Mouse (Mus musculus): ENCODE results near the gene Lyz2. TPM values are rescaled to one million over a fixed set of nuclear protein-coding genes. Genes with fewer than 3 reads are reported as not detected.
"Not testable (repeated sequence)": the region's sequence is repeated elsewhere in the genome, so short reads cannot be mapped to it uniquely, and the experiment has no call there.

Gene Lyz2
- total RNA-seq (2022): 100 to 1,000 TPM; 174 to 471 (median 338) TPM

- no peak for DNase-seq
Measured at GRCm38 (mm10) chr10:117282049-117282448, at the start of gene Lyz2. TSS of gene Lyz2 (minus strand) at chr10:117282321.

DNA sequence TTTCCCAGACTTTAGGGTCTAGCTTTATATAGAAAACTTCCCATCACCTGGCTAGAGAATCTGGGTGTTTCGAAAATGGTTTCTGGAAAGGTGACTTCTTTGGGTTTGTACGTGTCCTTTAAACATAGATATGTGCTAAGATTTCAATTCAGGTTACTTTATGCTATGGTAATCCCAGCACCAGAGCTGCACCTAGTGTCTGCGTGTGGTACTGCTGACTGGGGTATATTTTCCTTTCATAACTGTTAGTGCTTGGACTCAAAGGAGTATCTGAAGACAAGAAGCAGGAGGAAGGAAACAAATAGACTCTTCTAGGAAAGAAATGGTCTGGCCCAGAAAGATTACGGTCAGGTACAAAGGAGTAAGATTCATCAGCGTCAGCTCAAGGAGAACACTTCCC is 48.4 kb upstream of the Lyz2 start:
- no peak for DNase-seq

- no peak for DNase-seq
Measured at GRCm38 (mm10) chr10:117323782-117324181, 41.7 kb upstream of the Lyz2 start.

- no peak for DNase-seq
Measured at GRCm38 (mm10) chr10:117322630-117323029, 40.5 kb upstream of the Lyz2 start.

- DNase-seq: no peak
Measured at GRCm38 (mm10) chr10:117320571-117320981, 38.5 kb upstream of the Lyz2 start.

- DNase-seq: no peak
Measured at GRCm38 (mm10) chr10:117316391-117316790, 34.3 kb upstream of the Lyz2 start.

DNA sequence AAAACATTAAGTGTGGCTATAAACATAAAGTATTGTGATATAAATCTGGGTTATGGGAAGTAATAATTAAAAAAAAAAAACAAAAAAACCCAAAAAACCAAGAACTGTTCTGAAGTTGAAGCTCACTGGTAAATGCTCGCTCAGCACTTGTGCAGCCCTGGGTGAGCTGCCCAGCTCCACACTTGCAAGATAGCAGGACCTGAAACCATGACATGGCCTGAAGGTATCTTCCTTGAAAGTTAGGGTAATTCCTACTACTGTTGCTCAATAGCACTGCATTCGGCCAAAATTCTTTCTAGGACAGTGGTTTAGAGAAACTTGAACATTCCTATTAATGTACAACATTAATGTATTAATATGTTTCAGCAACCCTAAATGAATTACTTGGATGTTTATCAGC is 31.0 kb upstream of the Lyz2 start:
- no peak for DNase-seq

- no peak for DNase-seq
Measured at GRCm38 (mm10) chr10:117312168-117312567, 30.0 kb upstream of the Lyz2 start.

- no peak for DNase-seq
Measured at GRCm38 (mm10) chr10:117304371-117304770, 22.2 kb upstream of the Lyz2 start.

DNA sequence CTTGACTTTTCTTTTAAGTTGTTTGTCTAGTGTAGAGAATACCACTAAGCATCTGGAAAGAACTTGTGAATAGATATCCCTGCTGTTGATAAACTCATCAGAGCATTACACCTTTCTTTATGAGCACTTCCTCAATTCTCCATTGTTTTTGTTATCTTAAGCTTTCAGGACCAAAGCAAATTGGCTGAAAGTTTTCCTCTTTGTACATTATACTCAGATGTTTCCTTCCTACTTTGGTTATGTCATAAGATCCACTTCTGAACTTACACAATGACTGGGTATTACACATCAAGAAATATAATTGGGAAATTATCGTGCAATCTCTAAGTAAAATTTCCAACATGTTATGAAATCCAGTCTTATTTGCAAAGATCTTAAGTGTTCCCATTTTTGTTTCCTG is 19.6 kb upstream of the Lyz2 start:
- DNase-seq: no peak

- no peak for DNase-seq
Measured at GRCm38 (mm10) chr10:117299901-117300520, 17.9 kb upstream of the Lyz2 start.

- DNase-seq: no peak
Measured at GRCm38 (mm10) chr10:117299106-117299505, 17.0 kb upstream of the Lyz2 start.

DNA sequence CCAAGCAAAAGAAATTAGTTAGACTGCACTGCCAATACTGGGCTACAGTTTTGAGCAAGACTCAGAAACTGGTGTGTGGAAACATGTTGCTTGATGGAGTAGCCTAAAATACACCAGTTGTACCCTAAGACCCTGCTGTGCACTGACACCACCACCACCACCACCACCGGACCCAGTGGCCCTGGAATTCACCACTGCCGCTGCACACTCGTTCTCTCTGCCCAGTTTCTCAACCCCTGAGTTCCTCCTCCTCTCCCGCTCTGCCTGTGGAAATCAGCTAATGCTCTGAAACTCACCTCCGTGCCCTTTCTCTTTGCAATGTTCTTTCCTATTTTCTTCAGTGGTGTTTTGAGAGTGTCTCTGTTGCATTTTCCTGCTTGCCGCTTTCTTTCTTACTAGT is 16.2 kb upstream of the Lyz2 start:
- DNase-seq: no peak

- DNase-seq: no peak
Measured at GRCm38 (mm10) chr10:117292671-117293070, 10.6 kb upstream of the Lyz2 start, which contains the start of gene Lyz1. TSS of gene Lyz1 (minus strand) at chr10:117292868.

DNA sequence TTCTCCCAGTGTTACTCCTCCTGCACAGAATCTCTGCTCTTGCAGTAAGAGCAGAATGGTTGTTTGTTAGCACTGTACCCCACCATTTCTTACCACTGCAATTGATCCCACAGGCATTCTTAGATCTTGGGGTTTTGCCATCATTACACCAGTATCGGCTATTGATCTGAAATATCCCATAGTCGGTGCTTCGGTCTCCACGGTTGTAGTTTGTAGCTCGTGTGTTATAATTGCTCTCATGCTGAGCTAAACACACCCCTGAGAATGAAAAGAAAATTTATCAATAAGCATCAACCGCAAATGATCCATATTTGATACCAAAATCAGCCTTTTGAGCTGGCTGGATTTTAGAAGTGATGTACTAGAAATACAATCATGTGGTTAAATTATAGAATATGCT is 8.8 kb upstream of the Lyz2 start:
- not testable (repeated sequence) for DNase-seq

DNA sequence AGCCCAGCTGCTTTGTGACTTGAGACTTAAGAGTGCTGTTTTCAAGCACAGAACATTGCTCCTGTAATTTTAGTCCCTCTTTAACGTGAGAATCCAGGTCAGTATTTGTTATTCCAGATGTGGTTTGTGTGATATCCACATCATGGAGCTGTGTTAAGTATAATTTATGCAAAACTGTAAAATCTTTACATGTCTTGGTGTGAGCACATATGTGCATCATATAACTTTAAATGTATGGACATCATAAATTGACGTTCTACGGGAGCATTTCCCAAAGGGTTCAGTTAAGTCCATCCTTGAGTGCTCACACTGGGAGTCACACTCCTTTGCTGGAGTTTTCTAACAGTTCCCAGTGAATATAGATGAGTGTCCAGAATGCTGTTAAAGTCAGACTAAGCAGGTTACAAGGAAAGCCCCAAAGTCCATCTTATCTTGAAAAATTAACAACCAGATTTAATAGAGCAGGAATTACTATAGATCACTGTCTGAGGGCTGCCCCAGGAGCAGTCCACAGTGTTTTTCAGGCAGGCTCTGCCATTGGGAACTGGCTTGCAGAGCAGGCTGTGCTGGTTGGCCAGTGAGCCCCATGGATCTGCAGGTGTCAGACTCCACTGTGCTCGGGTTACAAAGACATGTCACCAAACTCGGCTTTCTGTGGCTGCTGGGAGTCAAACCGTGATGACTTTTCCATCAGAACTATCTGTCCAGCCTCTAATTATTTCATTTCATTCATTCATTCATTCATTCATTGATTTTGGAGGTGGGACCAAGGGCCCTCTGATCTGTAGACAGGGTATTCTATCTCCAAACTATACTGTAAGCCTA is 8.1 kb upstream of the Lyz2 start:
- no peak for DNase-seq

DNA sequence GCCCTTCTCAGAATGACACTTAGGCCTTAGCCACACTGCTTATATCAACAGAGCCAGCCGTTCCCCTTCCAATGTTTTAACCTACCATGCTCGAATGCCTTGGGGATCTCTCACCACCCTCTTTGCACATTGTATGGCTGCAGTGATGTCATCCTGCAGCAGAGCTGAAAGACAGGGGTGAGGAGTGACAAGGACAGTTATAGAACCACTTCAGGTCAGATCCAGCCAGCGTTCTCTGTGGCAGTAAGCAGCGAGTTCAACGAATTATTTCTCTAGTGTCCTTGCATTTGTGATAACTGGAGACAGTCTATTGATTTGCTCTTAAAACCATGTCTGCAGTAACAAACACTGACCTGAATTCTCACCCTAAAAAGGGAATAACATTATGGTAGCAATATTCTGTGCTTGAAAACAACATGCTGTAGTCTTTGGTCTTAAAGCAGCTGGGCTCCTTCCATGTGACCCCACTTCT is 6.9 kb upstream of the Lyz2 start:
- DNase-seq: not testable (repeated sequence)

GRCm38 (mm10) chr10:117288197-117289033 is 6.3 kb upstream of the Lyz2 start:
- DNase-seq: no peak

DNA sequence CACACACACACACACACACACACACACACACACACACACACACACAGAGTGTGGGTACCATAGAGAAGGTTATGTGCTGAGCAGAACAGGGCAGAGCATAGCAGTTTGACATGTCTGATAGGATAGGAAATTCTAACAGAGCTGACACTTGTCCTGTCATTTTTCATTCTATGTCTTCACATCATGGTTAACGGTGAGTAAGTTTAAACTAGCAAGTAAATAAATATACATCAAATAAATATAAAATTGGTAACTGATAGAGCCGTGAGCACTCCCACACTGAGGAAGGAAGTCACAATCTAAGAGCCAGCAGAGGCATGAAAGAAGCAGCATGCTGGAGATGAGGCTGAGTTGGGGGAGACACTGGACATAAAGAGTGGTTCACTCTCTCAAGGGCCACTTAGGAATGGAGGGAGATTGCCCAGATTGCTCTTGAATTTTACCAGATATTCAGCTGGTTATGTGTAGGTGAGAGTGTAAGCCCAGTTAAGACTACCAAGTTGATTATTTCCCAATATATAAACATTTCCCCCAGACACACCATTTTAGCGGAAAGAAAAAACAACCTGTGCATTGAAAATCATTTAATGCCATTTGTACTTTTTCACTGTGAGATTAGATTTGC is 5.2 kb upstream of the Lyz2 start:
- no peak for DNase-seq

DNA sequence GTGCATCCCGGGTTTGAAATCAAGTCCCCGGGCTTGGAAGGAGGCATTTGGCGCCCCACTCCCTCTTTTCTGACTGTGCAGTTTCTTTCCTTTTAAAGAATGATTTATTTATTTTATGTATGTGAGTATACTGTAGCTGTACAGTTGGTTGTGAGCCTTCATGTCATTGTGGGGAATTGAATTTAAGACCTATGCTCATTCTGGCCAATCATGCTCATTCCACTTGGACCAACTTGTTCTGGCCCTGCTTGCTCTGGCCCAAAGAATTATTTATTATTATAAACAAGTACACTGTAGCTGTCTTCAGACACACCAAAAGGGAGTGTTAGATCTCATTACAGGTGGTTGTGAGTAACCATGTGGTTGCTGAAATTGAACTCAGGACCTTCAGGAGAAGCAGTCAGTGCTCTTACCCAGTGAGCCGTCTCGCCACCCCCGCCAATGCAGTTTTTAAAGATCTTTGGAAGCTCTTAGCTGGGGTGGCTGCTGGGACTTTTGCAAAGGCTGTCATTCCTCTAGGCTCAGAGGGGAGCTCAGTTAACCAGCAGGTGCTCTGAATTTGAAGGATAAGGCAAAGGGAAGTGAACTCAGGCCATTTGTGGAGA is 4.3 kb upstream of the Lyz2 start:
- no peak for DNase-seq

DNA sequence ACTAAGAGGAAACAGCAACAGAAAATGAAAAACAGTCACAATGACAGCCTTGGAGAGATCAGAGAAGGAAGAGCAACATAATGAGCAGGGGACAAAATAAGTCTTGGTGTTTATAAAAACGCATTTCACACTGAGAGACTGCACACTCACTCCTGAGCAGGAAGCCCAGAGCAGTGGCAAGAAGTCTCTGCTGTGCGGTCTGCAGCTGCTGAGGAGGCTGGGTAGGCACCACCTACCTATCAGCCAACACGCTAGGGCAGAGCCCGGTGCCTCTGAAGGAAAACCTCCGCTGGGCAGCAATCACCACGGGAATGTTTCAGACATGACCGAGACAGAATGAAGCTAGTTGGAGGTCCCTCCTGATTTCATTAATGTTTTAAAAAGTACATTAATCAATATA is 3.5 kb upstream of the Lyz2 start:
- DNase-seq: not testable (repeated sequence)

Data from adrenal gland, adult 8-10 months (tissue).